Comparison of ENCODE assay signal across 22 mouse cellular contexts in the genomic region with DNA sequence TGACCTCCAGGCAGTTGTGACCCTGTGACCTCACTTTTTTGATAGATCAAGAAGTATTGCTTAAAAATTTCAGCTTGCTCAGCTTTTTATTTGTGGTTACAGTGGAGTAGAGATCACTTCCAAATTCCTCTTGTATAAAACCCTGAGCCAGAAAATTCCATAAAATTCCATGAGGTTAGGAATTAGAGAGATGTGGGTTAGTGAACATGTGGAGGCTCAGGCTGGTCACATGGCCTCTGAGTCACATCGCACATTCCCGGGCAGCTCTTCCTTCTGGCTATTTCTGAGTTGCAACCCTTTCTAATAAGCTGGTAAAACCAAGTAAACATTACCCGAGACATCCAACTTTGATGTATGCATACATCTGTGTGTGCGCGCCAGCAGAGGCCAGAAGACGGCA.
"Had no signal": no experiment of that assay in that cellular context is flagged by ENCODE, and none has a peak within 500 bp of the region (broad histone marks: within the 10 kb centered on the region; RNA-seq: fewer than 3 reads in every experiment).

No protein-coding gene starts in this region.

- H3K4me2 ChIP-seq: heart, embryonic 12.5 days; hindbrain, embryonic 12.5 days; hindbrain, embryonic 14.5 days; intestine, embryonic 15.5 days; limb, embryonic 12.5 days; liver, embryonic 11.5 days; liver, embryonic 13.5 days had no signal

- H3K27me3 ChIP-seq: heart, embryonic 12.5 days; hindbrain, embryonic 12.5 days; intestine, embryonic 15.5 days; limb, embryonic 12.5 days had no signal

- H3K27ac ChIP-seq: heart, embryonic 10.5 days; hindbrain, embryonic 10.5 days; hindbrain, embryonic 12.5 days; hindbrain, embryonic 14.5 days; intestine, embryonic 15.5 days; layer of hippocampus, adult 2 months; left cerebral cortex, adult 2 months; limb, embryonic 10.5 days; limb, embryonic 12.5 days; liver, embryonic 13.5 days had no signal

- DNase-seq: gastrocnemius, postnatal 14 days; heart, adult 18-20 months; heart, postnatal 10 days; heart, postnatal 4 days; kidney, adult 18-20 months; kidney, adult 8-10 months; kidney, postnatal 10 days; kidney, postnatal 25 days; kidney, postnatal 4 days; liver; liver, embryonic 13.5 days had no signal

- H3K36me3 ChIP-seq: heart, embryonic 10.5 days; heart, embryonic 12.5 days; intestine, embryonic 15.5 days; limb, embryonic 10.5 days; limb, embryonic 12.5 days; liver, embryonic 13.5 days had no signal

- H3K4me3 ChIP-seq: heart, embryonic 10.5 days; heart, embryonic 12.5 days; hindbrain, embryonic 10.5 days; hindbrain, embryonic 12.5 days; intestine, embryonic 15.5 days; layer of hippocampus, adult 2 months; left cerebral cortex, adult 2 months; limb, embryonic 10.5 days; limb, embryonic 12.5 days; liver, embryonic 13.5 days had no signal
